Mouse (Mus musculus) C2C12 (cell line): Measurements from ENCODE around the gene Paqr3.

Source experiments
- CTCF ChIP-seq: IDR thresholded peaks from one replicate; pipeline ENCODE4 v1.5.1; 2011; ENCODE audit not compliant: control insufficient read depth, insufficient read depth, insufficient read length
- MAX ChIP-seq: IDR thresholded peaks from one replicate; pipeline ENCODE4 v1.6.1; 2011; ENCODE audit warnings: mild to moderate bottlenecking, control low read depth
- MYOD1 ChIP-seq: IDR thresholded peaks from one replicate; pipeline ENCODE4 v1.6.1; 2011; ENCODE audit warnings: low read depth; ENCODE audit not compliant: control insufficient read depth, insufficient read length
- USF1 ChIP-seq: IDR thresholded peaks from one replicate; pipeline ENCODE4 v1.6.1; 2011; ENCODE audit warnings: low read depth, mild to moderate bottlenecking, control low read depth, moderate library complexity

DNA sequence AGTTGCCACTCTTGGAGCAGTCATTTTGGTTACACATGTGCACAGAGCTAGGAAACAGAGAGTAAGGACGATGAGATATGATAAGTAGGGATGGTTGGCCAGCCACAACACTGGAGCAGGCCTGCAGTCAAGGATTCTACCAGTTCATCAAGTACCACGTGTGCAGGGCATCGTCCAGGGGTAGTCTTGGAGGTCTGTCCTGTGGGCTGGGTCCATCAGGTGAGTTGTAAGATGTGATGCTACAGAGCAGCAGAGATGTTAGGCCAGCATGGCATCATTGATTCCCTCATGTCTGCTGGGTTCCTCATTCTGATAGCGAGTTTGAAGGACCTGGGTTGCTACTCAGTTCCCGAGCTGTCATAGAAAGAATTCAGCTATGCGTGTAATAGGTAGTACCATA is 26.3 kb downstream of the Paqr3 start:
- TF ChIP-seq MAX (no peak), CTCF (no peak), USF1 (no peak), MYOD1 (no peak)
